Mouse (Mus musculus): ENCODE measurements at regions not wholly inside any gene's neighbourhood (a gene's known extent, or its start where the extent isn't known, plus 50 kb on each side); places are given as distances from the start of the nearest gene placed in this dataset.

GRCm38 (mm10) chr14:99515474-99515873 lies 217.0 kb downstream of the Klf5 start:
- TF ChIP-seq FLI1 (IDR thresholded peaks at IDR 0.05; ENCODE audit: low read length) (no peak), GATA1 (IDR thresholded peaks at IDR 0.05; ENCODE audit: borderline replicate concordance, low read length) (no peak)

Measured in megakaryocyte, embryonic 14.5 days (primary cell).